In the genomic region with DNA sequence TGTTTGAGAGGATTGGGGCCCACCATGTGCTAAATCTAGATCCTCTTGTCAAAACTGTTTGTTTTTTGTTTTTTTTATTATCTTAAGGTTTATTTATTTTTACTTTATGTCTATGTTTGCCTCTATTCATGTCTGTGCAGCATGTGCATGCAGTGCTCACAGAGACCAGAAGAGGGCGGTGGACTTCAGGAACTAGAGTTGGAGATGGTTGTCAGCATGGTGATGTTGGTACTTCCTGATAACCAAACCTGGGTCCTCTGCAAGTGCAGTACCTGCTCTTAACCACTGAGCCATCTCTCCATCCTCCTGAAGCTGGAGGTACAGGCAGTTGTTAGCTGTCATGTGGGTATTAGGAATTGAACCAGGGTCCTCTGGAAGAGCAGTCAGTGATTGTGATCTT, we compare ENCODE assay signal across 7 mouse cellular contexts. TPM values are rescaled to one million over a fixed set of nuclear protein-coding genes. Genes with fewer than 3 reads are reported as not detected.
DNase-seq lines count a peak whose midpoint lies in the region; ATAC-seq and TF ChIP-seq lines count a peak whose summit lies in the region.

No protein-coding gene starts in this region.

- no peak overlapping the region for H3K4me3 ChIP-seq in liver, adult 2 months (ENCODE audit: insufficient read depth, low read depth, low read length)
- H3K4me3 ChIP-seq in liver, embryonic 11.5 days (ENCODE audit: low read depth, low read length) = no peak overlapping the region
- no peak overlapping the region for H3K4me3 ChIP-seq in ES-E14 (ENCODE audit: insufficient read depth in 1 of 2, low read depth in 1 of 2, low read length in 2 of 2, poor library complexity in 1 of 2, severe bottlenecking in 1 of 2)
- H3K4me3 ChIP-seq in thymus, adult 2 months (ENCODE audit: control insufficient read depth, insufficient read depth, low read length) = no peak overlapping the region
- no peak overlapping the region for H3K4me3 ChIP-seq in embryonic facial prominence, embryonic 10.5 days

- in situ Hi-C loops in ES-E14 (cut with MboI; ENCODE audit: low sequenced_read_pairs in 2 of 2, unreplicated experiment in 2 of 2) = no loop called here

- no peaks in the 10 kb centered on the region for H3K27me3 ChIP-seq in liver, adult 2 months (ENCODE audit: control insufficient read depth, insufficient read depth, low read length)
- H3K27me3 ChIP-seq in liver, embryonic 11.5 days (replicated peaks; ENCODE audit: control insufficient read depth, insufficient read depth, low read length) = no peaks in the 10 kb centered on the region
- no peaks in the 10 kb centered on the region for H3K27me3 ChIP-seq in thymus, adult 2 months (ENCODE audit: control insufficient read depth, insufficient read depth, low read length)
- no peaks in the 10 kb centered on the region for H3K27me3 ChIP-seq in embryonic facial prominence, embryonic 10.5 days (replicated peaks; ENCODE audit: low read depth, poor library complexity, severe bottlenecking)

- no peak for ATAC-seq in liver, embryonic 11.5 days (replicated peaks; ENCODE audit: low FRiP score)
- ATAC-seq in common myeloid progenitor, adult 5-6 weeks (replicated peaks; ENCODE audit: low read depth, poor library complexity, severe bottlenecking) = 0 out of 2 replicates have a peak, but pooled peaks have one; percentile 42

- no peak overlapping the region for H3K4me2 ChIP-seq in liver, embryonic 11.5 days

- no peaks in the 10 kb centered on the region for H3K36me3 ChIP-seq in liver, adult 2 months (ENCODE audit: control insufficient read depth, insufficient read depth, low read length)
- H3K36me3 ChIP-seq in liver, embryonic 11.5 days (ENCODE audit: control insufficient read depth, insufficient read depth, low read length) = no peaks in the 10 kb centered on the region
- no peaks in the 10 kb centered on the region for H3K36me3 ChIP-seq in ES-E14 (ENCODE audit: control insufficient read depth, insufficient read depth, low read length, poor library complexity, severe bottlenecking)
- H3K36me3 ChIP-seq in thymus, adult 2 months (ENCODE audit: control insufficient read depth, insufficient read depth, low read length) = no peaks in the 10 kb centered on the region; the same call in 1 of the 2 replicates
- H3K36me3 ChIP-seq in embryonic facial prominence, embryonic 10.5 days (replicated peaks) = peaks cover 19% of the 10 kb centered on the region

- no peaks in the 10 kb centered on the region for H3K9me3 ChIP-seq in liver, embryonic 11.5 days (ENCODE audit: control insufficient read depth, low read length)
- H3K9me3 ChIP-seq in ES-E14 (ENCODE audit: control insufficient read depth, insufficient read depth, low read depth, low read length) = no peaks in the 10 kb centered on the region
- peaks cover 4% of the 10 kb centered on the region; the same call in 1 of the 2 replicates for H3K9me3 ChIP-seq in embryonic facial prominence, embryonic 10.5 days

- TF ChIP-seq CTCF in liver, adult 2 months (IDR thresholded peaks at IDR 0.05; ENCODE audit: low read depth, low read length) = peak; percentile 35; the same call in 1 of the 2 replicates
- no peak for TF ChIP-seq CTCF in thymus, adult 2 months (IDR thresholded peaks at IDR 0.05; ENCODE audit: borderline replicate concordance, control insufficient read depth, extremely low read depth, insufficient read depth, low read length, poor library complexity)

- H3K4me1 ChIP-seq in liver, adult 2 months (ENCODE audit: control insufficient read depth, insufficient read depth, low read length) = no peaks in the 10 kb centered on the region
- no peaks in the 10 kb centered on the region for H3K4me1 ChIP-seq in liver, embryonic 11.5 days (replicated peaks; ENCODE audit: control insufficient read depth, insufficient read depth, low read length)
- H3K4me1 ChIP-seq in ES-E14 (ENCODE audit: control insufficient read depth in 2 of 2, insufficient read depth in 2 of 2, low read length in 2 of 2, poor library complexity in 1 of 2) = no peaks in the 10 kb centered on the region
- H3K4me1 ChIP-seq in thymus, adult 2 months (replicated peaks; ENCODE audit: control insufficient read depth, insufficient read depth, low read length) = no peaks in the 10 kb centered on the region; the same call in 1 of the 2 replicates
- no peaks in the 10 kb centered on the region for H3K4me1 ChIP-seq in embryonic facial prominence, embryonic 10.5 days

- no peak for DNase-seq in liver, adult 2 months (ENCODE audit: extremely low read depth, low read depth, low spot score)
- no peak for DNase-seq in liver, embryonic 11.5 days (ENCODE audit: low spot score)
- DNase-seq in ES-E14 (ENCODE audit: low read depth, low spot score) = peak; percentile 68
- peak; percentile 33 for DNase-seq in thymus, adult 2 months
- no peak for DNase-seq in layer of hippocampus, postnatal 36 days
- DNase-seq in embryonic facial prominence, embryonic 10.5 days (ENCODE audit: low spot score) = no peak

- WGBS in liver, adult 2 months = 95% methylated on average over 1 of the region's 1 CpGs
- WGBS in liver, embryonic 11.5 days = 76% methylated on average over 1 of the region's 1 CpGs
- WGBS in thymus, adult 2 months = 100% methylated on average over 1 of the region's 1 CpGs
- 82% methylated on average over 1 of the region's 1 CpGs for WGBS in embryonic facial prominence, embryonic 10.5 days

- H3K27ac ChIP-seq in liver, adult 2 months (replicated peaks; ENCODE audit: insufficient read depth, low read depth, low read length) = no peak overlapping the region
- H3K27ac ChIP-seq in liver, embryonic 11.5 days (ENCODE audit: low read depth, low read length) = no peak overlapping the region
- H3K27ac ChIP-seq in ES-E14 (ENCODE audit: insufficient read depth, low read depth, low read length, poor library complexity, severe bottlenecking) = no peak overlapping the region
- no peak overlapping the region for H3K27ac ChIP-seq in thymus, adult 2 months (ENCODE audit: control insufficient read depth, insufficient read depth, low read length)
- no peak overlapping the region for H3K27ac ChIP-seq in embryonic facial prominence, embryonic 10.5 days (replicated peaks)

- H3K9ac ChIP-seq in liver, adult 2 months (ENCODE audit: low read depth, low read length) = no peak overlapping the region
- H3K9ac ChIP-seq in liver, embryonic 11.5 days (ENCODE audit: low read depth, low read length) = no peak overlapping the region
- no peak overlapping the region for H3K9ac ChIP-seq in ES-E14 (ENCODE audit: insufficient read depth, low read depth, low read length, poor library complexity, severe bottlenecking)

- H3K79me2 ChIP-seq in liver, adult 2 months (ENCODE audit: control insufficient read depth, insufficient read depth, low read length) = peaks cover 8% of the 10 kb centered on the region; the same call in 1 of the 2 replicates

- no peak for TF ChIP-seq POLR2A in liver, adult 2 months (IDR thresholded peaks at IDR 0.05; ENCODE audit: extremely low read depth, insufficient read depth, low read length)
- no peak for TF ChIP-seq POLR2A in thymus, adult 2 months (IDR thresholded peaks at IDR 0.05; ENCODE audit: control insufficient read depth, extremely low read depth, insufficient read depth, low read length, poor library complexity)

TF ChIP-seq in ES-E14, 5 proteins besides CTCF, POLR2A, EP300 and RAD21:
- peak; percentile 72; the same call in 1 of the 2 replicates for TF ChIP-seq ZC3H11A (IDR thresholded peaks at IDR 0.05; ENCODE audit: borderline replicate concordance, low read depth, low read length)
- TF ChIP-seq CHD2 (IDR thresholded peaks at IDR 0.05; ENCODE audit: low read depth, low read length) = no peak
- no peak for TF ChIP-seq ZNF384 (IDR thresholded peaks at IDR 0.05; ENCODE audit: low read depth, low read length)
- 0 out of 2 replicates have a peak, but pooled peaks have one; percentile 31 for TF ChIP-seq HCFC1 (IDR thresholded peaks at IDR 0.05; ENCODE audit: borderline replicate concordance, insufficient read depth, low read length)
- no peak for TF ChIP-seq MAFK (IDR thresholded peaks at IDR 0.05; ENCODE audit: insufficient read depth, low read depth, low read length)

RNA-seq across cellular contexts. Expression of a gene that starts 8.0 kb away (rescaled TPM):
- total RNA-seq in liver, adult 2 months (2014; rRNA removed) = 24.1 and 26.4 TPM in 2 replicates
- polyA plus RNA-seq in liver, adult 2 months (2012; rRNA removed) = 23.7 and 24.4 TPM in 2 replicates
- polyA plus RNA-seq in liver, embryonic 11.5 days (2014; fragmentation: Nextera tagmentation; extraction: Ambion mirVana) = 40.8 and 46.4 TPM in 2 replicates
- total RNA-seq in ES-E14 (2012; rRNA removed) = 21.1 and 23.6 TPM in 2 replicates
- total RNA-seq in common myeloid progenitor, adult 5-6 weeks (2017) = 37.8 and 40.9 TPM in 2 replicates
- polyA plus RNA-seq in thymus, adult 2 months (2012; rRNA removed) = 53.8 and 57.5 TPM in 2 replicates
- total RNA-seq in layer of hippocampus, postnatal 36 days (2021) = 100 to 1,000 TPM in 1 of 2 experiments, 10 to 100 TPM in 1; 98.3 to 109 TPM
- polyA plus RNA-seq in embryonic facial prominence, embryonic 10.5 days (2016; fragmentation: Nextera tagmentation; extraction: Ambion mirVana) = 47.5 and 52.7 TPM in 2 replicates

Comparison
In these comparisons a context has a peak if more than half of its experiments do, and no peak if none do; other contexts are left out.
1. DNase-seq: peak in ES-E14 (single experiment) and thymus, adult 2 months (single experiment); none in liver, adult 2 months (single experiment), liver, embryonic 11.5 days (single experiment), layer of hippocampus, postnatal 36 days (0 of 2) and embryonic facial prominence, embryonic 10.5 days (single experiment).